Mouse (Mus musculus) embryo, embryonic 11 days (tissue): ENCODE measurements around the gene Lin52.

Experiments used
- DNase-seq: peaks from one replicate; pipeline ENCODE4 v3.0.0-alpha.2; 2015

The Lin52 gene

GRCm38 (mm10) chr12:84450718-84451646, at the start of gene Lin52, which contains the start of gene Aldh6a1:
Lin52 (plus strand) TSS chr12:84451422.
Aldh6a1 (minus strand) TSS chr12:84451004.
- peak; percentile 99 for DNase-seq

- DNase-seq, result no peak
Observed at GRCm38 (mm10) chr12:84402923-84403322, 48.3 kb upstream of the Lin52 start.

GRCm38 (mm10) chr12:84404541-84404940, 46.7 kb upstream of the Lin52 start:
- DNase-seq, result no peak

- no peak for DNase-seq
Observed at GRCm38 (mm10) chr12:84407259-84407658, 44.0 kb upstream of the Lin52 start.

- DNase-seq, result peak; percentile 14
Observed at GRCm38 (mm10) chr12:84407874-84408818, 43.1 kb upstream of the Lin52 start.

- peak; percentile 95 for DNase-seq
Observed at GRCm38 (mm10) chr12:84408819-84409507, 42.3 kb upstream of the Lin52 start, which contains the start of the genes Entpd5 and Bbof1. Entpd5 (minus strand) TSS chr12:84409029. Bbof1 (plus strand) TSS chr12:84409071.

GRCm38 (mm10) chr12:84416834-84417604, 34.2 kb upstream of the Lin52 start, which contains the start of gene Rnf113a2:
Rnf113a2 (plus strand) TSS chr12:84417196.
- DNase-seq, result peak; percentile 94

GRCm38 (mm10) chr12:84417605-84417922, 33.7 kb upstream of the Lin52 start:
- no peak for DNase-seq

- no peak for DNase-seq
Observed at GRCm38 (mm10) chr12:84423990-84424389, 27.2 kb upstream of the Lin52 start.

- no peak for DNase-seq
Observed at GRCm38 (mm10) chr12:84429825-84430224, 21.4 kb upstream of the Lin52 start.

GRCm38 (mm10) chr12:84438697-84439096, 12.5 kb upstream of the Lin52 start:
- no peak for DNase-seq

GRCm38 (mm10) chr12:84442526-84442925, 8.7 kb upstream of the Lin52 start:
- no peak for DNase-seq

- no peak for DNase-seq
Observed at GRCm38 (mm10) chr12:84447386-84447785, 3.8 kb upstream of the Lin52 start.

GRCm38 (mm10) chr12:84448181-84448580, 3.0 kb upstream of the Lin52 start:
- no peak for DNase-seq

GRCm38 (mm10) chr12:84449887-84450286, 1.3 kb upstream of the Lin52 start:
- DNase-seq, result no peak

GRCm38 (mm10) chr12:84450351-84450717, 888 bp upstream of the Lin52 start:
- DNase-seq, result no peak

- DNase-seq, result peak; percentile 15
Observed at GRCm38 (mm10) chr12:84451801-84452200, 579 bp downstream of the Lin52 start.

GRCm38 (mm10) chr12:84456911-84457310, 5.7 kb downstream of the Lin52 start:
- no peak for DNase-seq

GRCm38 (mm10) chr12:84459845-84460244, 8.6 kb downstream of the Lin52 start:
- no peak for DNase-seq

- DNase-seq, result no peak
Observed at GRCm38 (mm10) chr12:84461416-84461815, 10.2 kb downstream of the Lin52 start.

- no peak for DNase-seq
Observed at GRCm38 (mm10) chr12:84462856-84463255, 11.6 kb downstream of the Lin52 start.

GRCm38 (mm10) chr12:84468701-84469100, 17.5 kb downstream of the Lin52 start:
- peak; percentile 70 for DNase-seq
